Mouse (Mus musculus) liver (tissue): ENCODE measurements around the gene Ctdsp2.

Source experiments
- DNase-seq: peaks from one replicate; pipeline ENCODE4 v3.0.0-alpha.2; 2020; ENCODE audit warnings: mixed read lengths

The Ctdsp2 gene

DNA sequence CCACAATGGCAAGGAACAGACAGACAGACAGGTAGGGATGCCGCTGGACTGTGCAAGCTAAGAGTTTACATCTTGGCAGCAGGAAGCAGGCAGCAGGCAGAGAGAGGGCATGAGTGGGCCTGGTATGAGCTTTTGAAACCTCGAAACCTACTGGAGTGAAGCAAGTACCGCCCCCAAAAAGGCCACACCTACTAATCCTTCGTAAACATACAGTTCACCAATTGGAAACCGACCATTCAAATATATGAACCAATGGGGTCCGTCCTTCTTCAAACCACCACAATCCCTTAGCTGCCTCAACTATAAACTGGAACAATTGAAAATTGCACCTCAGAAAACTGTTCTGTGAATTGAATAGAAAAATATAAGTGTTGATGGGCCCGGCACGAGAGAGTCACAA, 14.7 kb upstream of the Ctdsp2 start:
- no peak for DNase-seq

GRCm38 (mm10) chr10:126971363-126972050, 7.0 kb upstream of the Ctdsp2 start:
- no peak for DNase-seq

- peak; percentile 72 for DNase-seq
These were observed 6.3 kb upstream of the Ctdsp2 start for GRCm38 (mm10) chr10:126972051-126972725.

GRCm38 (mm10) chr10:126972988-126973387, 5.5 kb upstream of the Ctdsp2 start:
- no peak for DNase-seq

- DNase-seq: no peak
These were observed 2.8 kb upstream of the Ctdsp2 start for GRCm38 (mm10) chr10:126975706-126976105.

DNA sequence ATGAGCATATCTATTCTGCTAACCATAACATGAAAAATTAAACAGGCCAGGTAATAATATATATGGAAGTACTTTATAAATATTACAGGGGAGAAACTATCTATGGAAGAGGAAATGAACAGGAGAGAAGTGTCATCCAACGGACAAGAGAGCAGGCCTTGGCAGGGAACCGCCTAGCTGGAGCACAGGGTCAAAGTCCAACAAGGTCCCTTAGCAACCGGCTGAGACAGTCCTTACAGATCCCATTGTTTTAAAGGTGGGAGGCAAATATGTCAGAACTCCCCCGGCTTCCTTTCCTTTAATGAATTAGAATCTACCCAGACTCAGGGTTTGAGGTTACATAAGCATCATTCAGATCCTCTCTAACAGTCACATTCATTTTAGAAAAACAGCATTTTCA, 1.4 kb upstream of the Ctdsp2 start:
- no peak for DNase-seq

DNA sequence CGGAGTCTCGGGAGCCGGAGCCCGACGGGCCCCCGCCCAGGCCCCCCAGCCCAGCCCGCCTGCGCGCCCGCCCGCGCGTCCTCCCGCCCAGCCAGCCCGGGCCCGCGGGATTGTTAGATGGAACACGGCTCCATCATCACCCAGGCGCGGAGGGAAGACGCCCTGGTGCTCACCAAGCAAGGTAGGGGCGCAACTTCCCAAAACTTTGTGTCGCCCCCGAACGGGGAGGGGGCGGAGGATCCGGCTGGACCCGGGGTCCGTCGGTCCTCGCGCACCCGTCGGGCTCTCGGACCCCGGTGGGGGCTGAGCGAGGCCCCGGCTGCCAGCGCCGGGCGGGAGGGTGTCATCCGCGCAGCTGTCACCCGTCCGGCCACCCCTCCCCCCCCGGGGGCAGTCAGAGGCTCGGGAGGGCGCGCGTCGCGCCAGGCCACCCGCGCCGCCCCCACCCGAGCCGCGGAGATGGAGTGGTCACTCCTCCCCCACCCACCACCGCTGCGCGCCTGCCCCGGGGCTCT, 661 bp downstream of the Ctdsp2 start:
- peak; percentile 69 for DNase-seq

- peak; percentile 40 for DNase-seq
These were observed 1.2 kb downstream of the Ctdsp2 start for GRCm38 (mm10) chr10:126979636-126980151.

GRCm38 (mm10) chr10:126980221-126980932, 1.9 kb downstream of the Ctdsp2 start:
- peak; percentile 38 for DNase-seq

DNA sequence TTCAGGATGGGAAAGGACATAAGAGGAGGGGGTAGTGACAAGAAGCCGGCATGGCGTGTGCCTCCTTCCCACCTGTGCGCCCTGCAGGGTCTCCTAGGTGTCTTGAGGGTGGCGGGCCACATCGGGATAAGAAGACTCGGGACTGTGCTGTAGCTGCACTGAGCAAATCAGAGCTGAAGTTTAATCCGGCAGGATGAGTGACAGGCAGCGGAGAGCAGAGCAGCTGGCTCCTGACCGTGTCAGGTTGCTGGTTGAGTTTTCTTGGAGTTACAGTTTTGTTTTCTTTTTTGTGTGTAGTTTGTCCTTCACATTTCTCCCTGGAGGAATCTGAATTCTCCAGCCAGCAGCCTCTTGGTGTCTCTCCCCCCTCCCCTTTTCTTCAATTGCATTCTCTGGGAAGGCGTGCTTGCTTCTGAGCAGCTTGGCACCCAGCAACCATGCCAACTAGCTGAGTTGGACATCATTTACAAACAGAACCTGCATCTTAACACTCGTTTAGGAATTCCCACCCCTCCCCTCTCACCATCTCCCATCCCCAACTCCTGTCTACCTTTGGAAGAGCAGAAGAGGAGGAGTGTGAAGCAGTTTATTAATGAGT, 2.5 kb downstream of the Ctdsp2 start:
- no peak for DNase-seq

DNA sequence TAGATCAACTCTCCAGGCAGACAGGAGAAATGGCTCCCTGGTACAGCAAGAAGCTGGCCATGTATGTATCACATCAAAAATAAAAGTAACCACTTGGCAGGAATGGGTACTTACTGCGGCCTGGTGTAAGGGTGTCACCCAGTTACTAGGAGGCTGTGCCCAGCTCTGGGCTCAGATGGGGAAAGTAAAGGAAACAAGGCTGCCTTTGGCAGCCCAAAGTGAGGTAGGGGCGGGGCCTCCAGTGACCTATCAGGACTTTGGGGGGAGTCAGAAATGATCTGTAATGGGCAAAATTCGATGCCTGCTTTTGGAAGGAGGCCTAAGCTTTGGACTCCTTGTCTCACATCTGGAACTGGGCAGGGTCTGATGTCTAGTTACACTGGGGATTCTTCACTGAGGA, 3.2 kb downstream of the Ctdsp2 start:
- DNase-seq: no peak

DNA sequence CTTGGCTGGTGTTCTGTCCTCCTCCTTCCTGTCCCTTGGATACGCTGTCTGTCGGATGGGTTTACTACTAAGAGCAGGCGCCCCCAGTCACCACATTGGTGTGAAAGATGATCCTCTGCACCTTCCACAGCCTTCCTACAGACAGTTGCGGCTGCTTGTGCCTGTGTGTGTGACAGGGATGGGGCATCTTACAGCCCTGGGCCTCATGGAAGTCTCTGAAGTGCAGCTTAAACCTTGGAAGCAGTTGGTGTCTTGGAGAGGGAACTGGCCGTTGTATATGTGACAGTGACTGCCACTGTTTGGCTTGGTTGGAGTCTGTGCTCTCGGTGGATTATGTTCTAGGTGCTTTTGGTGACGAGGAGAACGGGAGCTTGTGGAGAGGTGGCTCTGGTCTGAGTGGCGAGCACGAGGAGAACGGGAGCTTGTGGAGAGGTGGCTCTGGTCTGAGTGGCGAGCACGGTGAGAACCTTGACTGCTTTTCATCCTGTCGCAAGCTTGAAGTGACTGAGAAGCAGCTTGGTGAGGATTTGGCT, 4.7 kb downstream of the Ctdsp2 start:
- DNase-seq: no peak

DNA sequence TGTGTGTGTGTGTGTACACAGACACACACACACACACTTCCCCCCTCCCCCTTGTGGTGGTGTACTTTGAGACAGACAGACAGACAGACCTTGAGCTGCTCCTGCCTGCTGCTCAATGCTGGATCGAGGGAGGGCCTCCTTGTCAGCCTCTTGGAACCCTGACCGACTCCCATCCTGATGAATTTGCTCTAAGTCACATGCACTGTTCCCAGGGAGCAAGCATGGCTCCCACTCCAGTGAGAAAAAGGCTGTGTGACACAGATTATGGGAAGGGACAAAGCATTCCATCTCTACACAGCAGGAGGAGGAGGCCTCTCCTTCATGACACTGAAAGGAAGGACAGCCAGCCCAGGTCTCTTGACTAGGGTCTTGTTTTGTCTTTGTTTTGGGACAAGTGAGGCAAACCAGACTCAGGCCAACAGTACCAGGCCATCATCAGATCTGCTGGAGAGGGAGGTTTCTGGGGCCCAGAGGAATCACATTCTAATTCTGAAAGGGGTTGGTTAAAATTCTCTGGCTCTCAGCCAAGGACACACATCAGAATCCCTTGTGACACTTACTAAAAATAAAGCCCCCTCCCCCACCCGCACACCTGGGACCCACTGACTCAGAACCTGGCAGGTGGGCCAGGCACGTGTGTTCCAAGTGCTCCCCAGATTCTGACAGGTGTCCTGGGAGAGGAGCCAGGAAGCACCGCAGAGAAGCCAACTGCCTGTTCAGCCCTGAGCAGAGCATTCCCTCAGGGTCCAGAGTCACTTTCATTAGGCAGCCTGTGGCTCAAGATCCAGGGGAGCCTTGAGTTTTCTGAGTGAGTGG, 5.9 kb downstream of the Ctdsp2 start:
- no peak for DNase-seq

GRCm38 (mm10) chr10:126985127-126985526, 6.6 kb downstream of the Ctdsp2 start:
- DNase-seq: no peak

- no peak for DNase-seq
These were observed 7.1 kb downstream of the Ctdsp2 start for GRCm38 (mm10) chr10:126985579-126985978.

- DNase-seq: peak; percentile 49
These were observed 8.0 kb downstream of the Ctdsp2 start for GRCm38 (mm10) chr10:126986541-126986961.

GRCm38 (mm10) chr10:126987183-126988118, 8.9 kb downstream of the Ctdsp2 start:
- no peak for DNase-seq

DNA sequence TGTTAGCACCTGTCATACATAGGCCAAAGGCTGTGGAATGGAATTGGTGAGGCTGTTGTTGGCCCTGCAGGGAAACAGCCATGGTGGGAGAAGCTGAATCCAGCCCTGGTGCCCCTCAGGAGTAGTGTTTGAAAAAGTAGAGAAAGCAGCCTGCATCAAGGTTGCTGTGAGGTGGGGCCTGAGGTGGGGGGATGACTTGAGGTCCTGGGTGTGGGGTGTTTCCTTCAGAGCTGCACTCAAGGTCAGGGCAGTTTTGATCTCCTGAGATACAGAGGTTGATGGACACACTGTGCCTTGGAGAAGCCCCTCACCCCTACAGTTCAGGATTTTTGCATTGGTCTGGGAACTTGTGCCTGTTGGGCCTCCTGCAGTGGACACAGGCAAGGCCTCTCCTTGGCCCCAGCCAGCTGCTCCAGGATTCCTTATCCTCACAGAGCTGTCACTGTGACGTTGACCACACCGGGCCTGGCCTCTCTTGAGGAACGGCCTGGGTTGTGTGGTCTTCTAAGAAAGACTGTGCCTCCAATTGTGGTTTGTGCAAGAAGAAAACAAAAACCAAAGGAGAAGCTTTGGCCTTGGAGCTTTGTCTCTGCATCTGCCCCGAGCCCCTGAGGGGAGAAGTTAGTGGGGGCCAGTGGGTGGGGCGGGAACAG, 10.1 kb downstream of the Ctdsp2 start:
- DNase-seq: peak; percentile 32

- DNase-seq: peak; percentile 86
These were observed 12.0 kb downstream of the Ctdsp2 start for GRCm38 (mm10) chr10:126990313-126991056.
